Mouse (Mus musculus): ENCODE measurements around the gene Apoa4. TPM values are rescaled to one million over a fixed set of nuclear protein-coding genes. Genes with fewer than 3 reads are reported as not detected.
A peak's percentile ranks its signal among the peaks of the same experiment; 100 is the strongest.

Gene Apoa4
- total RNA-seq, 2 experiments from 2014 or later, result not detected

GRCm38 (mm10) chr9:46261131-46261530, 20.6 kb downstream of the Apoa4 start:
- DNase-seq (ENCODE audit: extremely low spot score in 1 of 2, low spot score in 2 of 2), result no peak
- intact Hi-C loops (cut with DNase I), result no loop called here

- intact Hi-C loops (cut with DNase I), result no loop called here
- DNase-seq (ENCODE audit: extremely low spot score in 1 of 2, low spot score in 2 of 2), result no peak
Observed at GRCm38 (mm10) chr9:46268343-46268873, 27.9 kb downstream of the Apoa4 start, which contains the start of gene Apoa5. Apoa5 (plus strand) TSS chr9:46268633.

DNA sequence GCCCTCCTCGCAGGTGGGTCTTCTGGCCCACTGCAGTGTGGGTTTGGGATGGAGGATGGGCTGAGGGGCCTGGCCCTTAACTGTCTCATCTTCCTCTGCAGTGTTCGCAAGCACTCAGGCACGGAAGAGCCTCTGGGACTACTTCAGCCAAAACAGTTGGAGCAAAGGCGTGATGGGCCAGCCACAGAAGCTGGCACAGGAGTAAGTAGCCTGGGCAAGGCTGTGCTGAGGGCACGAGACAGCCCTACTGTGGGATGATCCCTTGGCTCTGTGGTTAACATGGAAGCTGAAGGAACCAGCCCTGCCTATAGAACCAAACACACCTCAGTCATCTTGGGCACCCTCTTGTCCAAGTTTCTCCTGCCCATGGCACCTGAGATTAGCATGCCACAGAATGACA, 28.6 kb downstream of the Apoa4 start:
- intact Hi-C loops (cut with DNase I), result no loop called here
- DNase-seq (ENCODE audit: extremely low spot score in 1 of 2, low spot score in 2 of 2), result no peak

GRCm38 (mm10) chr9:46270782-46271181, 30.3 kb downstream of the Apoa4 start:
- intact Hi-C loops (cut with DNase I), result no loop called here
- no peak for DNase-seq (ENCODE audit: extremely low spot score in 1 of 2, low spot score in 2 of 2)

DNA sequence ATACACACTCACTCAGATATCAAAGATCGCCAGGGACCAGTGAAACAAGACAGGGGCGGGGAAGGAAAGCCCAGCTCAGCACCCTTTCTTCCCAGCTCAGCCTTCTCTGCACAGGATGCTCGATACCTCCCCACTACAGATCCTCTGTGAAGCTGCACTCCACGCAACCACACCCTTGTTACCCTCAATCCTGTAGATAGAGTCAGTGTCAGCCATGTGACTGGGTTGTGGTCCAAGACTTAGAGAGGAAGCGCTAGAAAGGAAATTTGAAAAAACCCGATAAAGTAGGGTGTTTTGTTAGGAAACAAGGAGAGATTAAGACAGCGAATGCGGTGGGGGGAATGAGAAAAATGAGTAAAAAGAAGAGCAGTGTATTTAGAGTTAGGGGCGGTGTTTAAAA, 31.6 kb downstream of the Apoa4 start:
- intact Hi-C loops (cut with DNase I), result no loop called here
- no peak for DNase-seq (ENCODE audit: extremely low spot score in 1 of 2, low spot score in 2 of 2)

GRCm38 (mm10) chr9:46272677-46273454, 32.4 kb downstream of the Apoa4 start, which contains the start of gene Zpr1:
Zpr1 (plus strand) TSS chr9:46273064.
- DNase-seq (ENCODE audit: extremely low spot score in 1 of 2, low spot score in 2 of 2), result peak; percentile 88 to 93
- intact Hi-C loops (cut with DNase I), result no loop called here

GRCm38 (mm10) chr9:46274494-46274893, 34.0 kb downstream of the Apoa4 start:
- intact Hi-C loops (cut with DNase I), result no loop called here
- DNase-seq (ENCODE audit: extremely low spot score in 1 of 2, low spot score in 2 of 2), result no peak

- intact Hi-C loops (cut with DNase I), result no loop called here
- peak; percentile 88 to 95 for DNase-seq (ENCODE audit: extremely low spot score in 1 of 2, low spot score in 2 of 2)
Observed at GRCm38 (mm10) chr9:46282631-46283436, 42.3 kb downstream of the Apoa4 start, which contains the start of gene Bud13. Bud13 (plus strand) TSS chr9:46283008.

Other genes starting within 250 kb of the Apoa4 start
- 100 to 1,000 TPM; 223 to 224 TPM for gene Pafah1b2, start 228.0 kb upstream of the Apoa4 start, total RNA-seq (2021)
- gene Sik3, start 227.9 kb upstream of the Apoa4 start, total RNA-seq (2021), result 10 to 100 TPM; 77.0 to 82.3 TPM
- under 1 TPM; 0.47 to 0.56 TPM for gene Apoa1, start 12.1 kb upstream of the Apoa4 start, total RNA-seq (2021)
- not detected for gene Apoc3, start 5.1 kb upstream of the Apoa4 start, total RNA-seq (2021)
- gene Apoa5, start 27.9 kb downstream of the Apoa4 start, total RNA-seq (2021), result not detected
- gene Zpr1, start 32.4 kb downstream of the Apoa4 start, total RNA-seq (2021), result 10 to 100 TPM; 38.9 to 41.3 TPM
- gene Bud13, start 42.3 kb downstream of the Apoa4 start, total RNA-seq (2021), result 10 to 100 TPM in 1 of 2 experiments, 1 to 10 TPM in 1; 9.6 to 10.4 TPM
- not detected for gene 4931429L15Rik, start 79.3 kb downstream of the Apoa4 start, total RNA-seq (2021)